Mouse (Mus musculus) limb, embryonic 14.5 days (tissue): ENCODE data around the gene Zbtb44. TPM values are rescaled to one million over a fixed set of nuclear protein-coding genes. Genes with fewer than 3 reads are reported as not detected.
A peak's percentile ranks its signal among the peaks of the same experiment; 100 is the strongest.

Source experiments
- ATAC-seq: fragments of 200-750 bp; cut with Nextera tagmentation; 2 replicates; pipeline ENCODE4 v1.8.0; 2017; ENCODE audit warnings: low read depth, moderate number of reproducible peaks, moderate TSS enrichment; ENCODE audit not compliant: low FRiP score
- DNase-seq: peaks from one replicate; pipeline ENCODE4 v3.0.0-alpha.2; 2015; ENCODE audit warnings: low spot score
- H3K27ac ChIP-seq: fragments of 300-500 bp; sonication (generic); replicated peaks from 2 replicates; pipeline ENCODE4 v1.5.1; 2014; ENCODE audit warnings: low read depth, mild to moderate bottlenecking, low read length, moderate library complexity, mixed read lengths
- H3K27me3 ChIP-seq: fragments of 300-500 bp; sonication (generic); 2 replicates; pipeline ENCODE4 v1.6.1; 2014; ENCODE audit warnings: low read length, mixed read lengths; ENCODE audit not compliant: control insufficient read depth, insufficient read depth
- H3K36me3 ChIP-seq: fragments of 300-500 bp; sonication (generic); 2 replicates; pipeline ENCODE4 v1.6.1; 2014; ENCODE audit warnings: mild to moderate bottlenecking, low read length, moderate library complexity, mixed read lengths; ENCODE audit not compliant: control insufficient read depth, insufficient read depth
- H3K4me1 ChIP-seq: fragments of 300-500 bp; sonication (generic); 2 replicates; pipeline ENCODE4 v1.6.1; 2014; ENCODE audit warnings: antibody characterized with exemption, low read length, mixed read lengths; ENCODE audit not compliant: control insufficient read depth, insufficient read depth
- H3K4me2 ChIP-seq: fragments of 300-500 bp; sonication (generic); replicated peaks from 2 replicates; pipeline ENCODE4 v1.6.1; 2014; ENCODE audit warnings: low read depth, mild to moderate bottlenecking, low read length, moderate library complexity; ENCODE audit not compliant: severe bottlenecking
- H3K4me3 ChIP-seq: fragments of 300-500 bp; sonication (generic); replicated peaks from 2 replicates; pipeline ENCODE4 v1.5.1; 2014; ENCODE audit warnings: low read length
- H3K9ac ChIP-seq: fragments of 300-500 bp; sonication (generic); 2 replicates; pipeline ENCODE4 v1.6.1; 2014; ENCODE audit warnings: mild to moderate bottlenecking, low read depth, low read length, moderate library complexity; ENCODE audit not compliant: severe bottlenecking
- H3K9me3 ChIP-seq: fragments of 300-500 bp; sonication (generic); 2 replicates; pipeline ENCODE4 v1.6.1; 2016; ENCODE audit warnings: low read length; ENCODE audit not compliant: control insufficient read depth
- POLR2A ChIP-seq: fragments of 200-500 bp; IDR thresholded peaks from 2 replicates; pipeline ENCODE4 v1.8.0; 2012; ENCODE audit warnings: inconsistent platforms, mild to moderate bottlenecking, moderate library complexity, borderline replicate concordance; ENCODE audit not compliant: insufficient read depth, insufficient read length; ENCODE audit errors: extremely low read depth
- WGBS: fragments of 180-500 bp; shearing (Covaris S2); extraction: QIAGEN DNeasy Blood & Tissue Kit; methylation state at CpG from one replicate; pipeline ENCODE4 v1.1.7; 2014; 5-methylcytosine and 5-hydroxymethylcytosine counted together
- polyA plus RNA-seq, 2 experiments: library from polyadenylated mRNA; depleted of rRNA in 1 of 2; stranded (reverse) in 1 of 2; unstranded in 1 of 2; fragments of >200 nt; fragmentation: Nextera tagmentation in 1 of 2; extraction: Ambion mirVana in 1 of 2; gene quantifications; 2 replicates each; pipeline versions ENCODE4 v1.2.1 to v1.2.3; 2012 to 2014

The Zbtb44 gene
- polyA plus RNA-seq, 2 experiments, result 6.9 to 8.3 TPM

DNA sequence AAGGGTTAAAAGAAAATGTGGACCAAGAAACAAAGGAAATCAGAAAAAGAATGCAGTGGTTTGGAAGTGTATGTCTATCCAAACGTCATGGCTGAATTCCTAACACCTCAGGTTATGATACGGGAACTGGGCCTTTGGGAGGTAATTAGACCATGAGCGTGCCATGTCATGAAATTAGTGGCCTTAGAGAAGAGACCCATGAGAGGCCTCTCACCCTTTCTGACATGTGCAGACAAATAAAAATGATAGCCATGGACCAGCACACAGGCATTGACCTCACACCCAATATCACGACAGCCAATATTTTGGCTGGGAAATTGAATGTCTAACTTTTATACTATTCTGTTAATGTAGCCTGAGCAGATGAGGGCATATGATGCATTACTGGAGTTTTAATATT, 27.9 kb upstream of the Zbtb44 start:
- Histone ChIP-seq H3K4me3 (no peak overlapping the region), H3K4me1 (no peaks in the 10 kb centered on the region), H3K9ac (no peak overlapping the region), H3K27ac (no peak overlapping the region), H3K27me3 (no peaks in the 10 kb centered on the region), H3K4me2 (no peak overlapping the region), H3K36me3 (no peaks in the 10 kb centered on the region), H3K9me3 (no peaks in the 10 kb centered on the region)
- DNase-seq, result no peak
- TF ChIP-seq POLR2A, result no peak
- WGBS, result 55% methylated on average over 4 of the region's 4 CpGs
- ATAC-seq, result peak; percentile 63; the same call in 1 of the 2 replicates

DNA sequence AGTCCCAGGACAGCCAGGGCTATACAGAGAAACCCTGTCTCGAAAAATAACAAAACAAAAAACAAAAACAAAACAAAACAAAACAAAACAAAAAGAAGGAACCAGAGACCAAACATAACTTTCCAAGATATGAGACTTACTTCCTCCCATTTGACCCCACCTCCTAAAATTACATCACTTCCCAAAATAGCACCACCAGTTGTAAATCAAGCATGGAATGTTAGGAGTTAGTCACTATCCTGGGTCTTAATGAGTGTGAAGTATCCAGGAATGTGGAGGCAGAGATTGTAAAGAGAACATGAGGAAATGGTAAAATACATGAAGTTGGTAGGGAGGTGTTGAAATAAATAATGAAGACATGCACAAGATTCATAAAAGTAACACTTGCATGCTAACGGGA, 21.1 kb upstream of the Zbtb44 start:
- Histone ChIP-seq H3K27ac (no peak overlapping the region), H3K4me1 (no peaks in the 10 kb centered on the region), H3K9me3 (no peaks in the 10 kb centered on the region), H3K9ac (no peak overlapping the region), H3K4me2 (no peak overlapping the region), H3K4me3 (no peak overlapping the region), H3K27me3 (no peaks in the 10 kb centered on the region), H3K36me3 (no peaks in the 10 kb centered on the region)
- WGBS, result 78% methylated on average over 2 of the region's 2 CpGs
- DNase-seq (no peak), ATAC-seq (no peak)
- no peak for TF ChIP-seq POLR2A

DNA sequence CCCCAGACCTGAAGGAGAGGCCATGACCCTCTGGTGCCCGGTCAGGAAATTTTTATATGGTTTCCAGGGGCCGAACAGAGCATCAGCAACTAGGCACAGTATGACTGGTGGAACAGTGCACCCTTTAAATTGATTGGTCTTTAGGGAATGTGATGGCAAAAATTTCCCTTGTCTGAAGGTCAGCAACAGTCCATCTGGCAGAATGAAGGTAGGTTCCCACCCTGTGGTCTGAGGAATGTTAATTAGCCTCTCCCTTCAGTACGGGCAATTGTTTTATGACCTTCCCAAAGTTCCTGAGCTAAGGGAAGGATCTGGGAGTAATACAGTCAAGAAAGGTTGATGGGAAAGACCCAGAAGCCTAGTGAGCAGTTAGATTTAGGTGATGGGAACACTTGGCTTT, 20.4 kb upstream of the Zbtb44 start:
- no peaks in the 10 kb centered on the region for H3K36me3 ChIP-seq
- ATAC-seq (no peak), DNase-seq (no peak)
- no peaks in the 10 kb centered on the region for H3K4me1 ChIP-seq
- H3K4me2 ChIP-seq, result no peak overlapping the region
- TF ChIP-seq POLR2A, result no peak
- no peak overlapping the region for H3K4me3 ChIP-seq
- H3K9me3 ChIP-seq, result no peaks in the 10 kb centered on the region
- no peaks in the 10 kb centered on the region for H3K27me3 ChIP-seq
- WGBS, result 27% methylated on average over 3 of the region's 3 CpGs
- no peak overlapping the region for H3K9ac ChIP-seq
- H3K27ac ChIP-seq, result no peak overlapping the region

DNA sequence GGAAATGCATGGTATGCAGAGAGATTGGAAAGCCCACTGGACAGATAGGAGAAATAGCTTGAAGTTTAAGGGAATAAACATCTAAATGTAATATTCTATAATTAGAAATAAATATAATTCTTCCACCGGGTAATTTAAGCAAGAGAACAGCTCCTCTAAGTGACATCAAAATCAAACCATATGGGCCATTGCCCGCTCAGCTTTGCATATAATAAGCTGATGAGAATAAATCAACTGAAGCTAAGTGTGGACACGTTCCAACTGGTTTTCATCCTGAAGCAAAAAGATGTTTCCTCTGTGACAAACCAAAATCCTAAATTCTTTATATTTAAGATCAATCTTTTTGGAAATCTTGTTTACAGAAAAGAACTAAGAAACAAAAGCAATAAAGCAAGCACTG, 19.7 kb upstream of the Zbtb44 start:
- no peak for TF ChIP-seq POLR2A
- H3K4me2 ChIP-seq, result no peak overlapping the region
- no peak for DNase-seq
- H3K27me3 ChIP-seq, result no peaks in the 10 kb centered on the region
- H3K4me3 ChIP-seq, result no peak overlapping the region
- H3K9me3 ChIP-seq, result no peaks in the 10 kb centered on the region
- no peaks in the 10 kb centered on the region for H3K36me3 ChIP-seq
- no peak overlapping the region for H3K27ac ChIP-seq
- no peak overlapping the region for H3K9ac ChIP-seq
- 66% methylated on average over 3 of the region's 3 CpGs for WGBS
- no peaks in the 10 kb centered on the region for H3K4me1 ChIP-seq
- ATAC-seq, result no peak

DNA sequence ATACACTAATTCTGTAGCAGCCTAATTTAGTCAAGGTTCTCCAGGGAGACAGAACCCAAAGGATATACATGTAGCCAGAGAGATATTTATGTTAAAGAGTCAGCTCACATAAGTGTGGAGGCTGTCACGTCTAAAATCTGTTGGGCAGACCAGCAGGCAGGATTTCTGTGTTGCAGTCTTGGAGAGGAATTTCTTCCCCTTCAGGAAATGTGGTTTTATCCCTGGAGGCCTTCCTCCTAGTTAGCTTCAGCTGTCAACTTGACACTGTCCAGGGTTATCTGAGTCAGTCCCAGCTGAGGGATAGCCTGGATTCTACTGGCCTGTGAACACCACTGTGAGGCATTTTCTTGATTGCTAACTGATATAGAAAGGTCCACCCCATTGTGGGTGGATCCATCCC, 18.9 kb upstream of the Zbtb44 start:
- Histone ChIP-seq H3K4me2 (no peak overlapping the region), H3K9ac (no peak overlapping the region), H3K27ac (no peak overlapping the region), H3K9me3 (no peaks in the 10 kb centered on the region), H3K27me3 (no peaks in the 10 kb centered on the region), H3K4me1 (no peaks in the 10 kb centered on the region), H3K4me3 (no peak overlapping the region), H3K36me3 (no peaks in the 10 kb centered on the region)
- ATAC-seq (no peak), DNase-seq (no peak)
- no peak for TF ChIP-seq POLR2A
- WGBS, result 21% methylated on average over 1 of the region's 1 CpGs

DNA sequence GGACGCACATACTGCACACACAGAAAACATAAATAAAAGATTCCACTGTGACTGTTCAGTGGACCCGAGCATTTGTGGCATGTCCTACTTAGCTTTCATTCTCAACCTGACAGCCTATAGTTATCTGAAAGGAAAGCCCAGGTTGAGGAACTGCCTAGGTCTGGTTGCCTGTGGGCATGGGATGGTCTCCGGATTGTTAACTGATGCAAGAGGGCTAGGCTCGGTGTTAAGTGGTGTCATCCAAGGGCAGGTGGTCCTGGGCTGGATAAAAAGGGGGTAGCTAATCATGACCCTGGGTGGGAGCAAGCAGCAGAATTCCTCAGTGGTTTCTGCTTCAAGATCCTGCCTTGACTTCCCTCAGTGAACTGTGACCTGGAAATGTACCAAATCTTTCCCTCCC, 17.8 kb upstream of the Zbtb44 start:
- 82% methylated on average over 4 of the region's 4 CpGs for WGBS
- Histone ChIP-seq H3K4me2 (no peak overlapping the region), H3K36me3 (no peaks in the 10 kb centered on the region), H3K4me3 (no peak overlapping the region), H3K9ac (no peak overlapping the region), H3K27me3 (no peaks in the 10 kb centered on the region), H3K4me1 (no peaks in the 10 kb centered on the region), H3K9me3 (no peaks in the 10 kb centered on the region), H3K27ac (no peak overlapping the region)
- TF ChIP-seq POLR2A, result no peak
- no peak for ATAC-seq
- no peak for DNase-seq
